Mouse (Mus musculus) kidney, embryonic 15.5 days (tissue): ENCODE measurements around the gene Ccn2. TPM values are rescaled to one million over a fixed set of nuclear protein-coding genes. Genes with fewer than 3 reads are reported as not detected.

ENCODE experiments used
- polyA plus RNA-seq: library from polyadenylated mRNA; unstranded; fragments of >200 nt; fragmentation: Nextera tagmentation; extraction: Ambion mirVana; gene quantifications from 2 replicates; pipeline ENCODE4 v1.2.1, GENCODE M21; 2015

The Ccn2 gene
- polyA plus RNA-seq, 1 experiment from 2014 or later: 8.7 TPM

Other genes with a start within 250 kb of the Ccn2 start
- gene Enpp1, start 116.7 kb downstream of the Ccn2 start, polyA plus RNA-seq: 3.9 and 4.1 TPM in 2 replicates
- 3.7 and 6.4 TPM in 2 replicates for gene Enpp3, start 247.4 kb downstream of the Ccn2 start, polyA plus RNA-seq